Mouse (Mus musculus): ENCODE results near the gene Alg14. TPM values are rescaled to one million over a fixed set of nuclear protein-coding genes. Genes with fewer than 3 reads are reported as not detected.

Alg14 gene
- total and polyA plus RNA-seq, 3 experiments, result 3.2 to 20.1 TPM; not detected in 1

DNA sequence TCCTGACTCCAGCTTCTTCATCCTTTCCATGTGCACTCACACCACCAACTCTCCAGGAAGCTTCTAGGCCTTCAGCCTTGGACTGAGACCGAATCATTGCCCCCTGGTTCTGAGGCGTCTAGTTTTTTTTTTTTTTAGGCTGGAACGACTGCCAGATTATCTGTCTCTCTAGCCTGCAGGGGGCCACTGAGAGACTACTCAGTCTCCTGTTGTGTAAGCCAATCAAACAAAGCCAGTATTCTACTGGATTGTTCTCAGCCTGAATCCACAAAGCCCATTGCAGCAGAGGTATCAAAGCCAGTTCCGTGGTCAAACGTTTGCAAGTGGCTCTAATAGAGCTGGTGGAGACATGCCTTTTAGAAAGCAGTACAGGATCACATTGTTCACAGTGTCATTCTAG lies 111.9 kb downstream of the Alg14 start:
- Histone ChIP-seq H3K4me1 (ENCODE audit: control insufficient read depth in 1 of 2, insufficient read depth in 2 of 2, low read length in 2 of 2) (no peaks in the 10 kb centered on the region), H3K9ac (ENCODE audit: control insufficient read depth, low read depth, low read length, poor library complexity, severe bottlenecking) (no peak overlapping the region), H3K79me2 (ENCODE audit: control insufficient read depth, insufficient read depth, low read length, poor library complexity) (no peaks in the 10 kb centered on the region), H3K36me3 (ENCODE audit: control insufficient read depth in 1 of 2, insufficient read depth in 2 of 2, low read length in 2 of 2) (no peaks in the 10 kb centered on the region), H3K9me3 (replicated peaks; ENCODE audit: insufficient read depth, low read length) (no peaks in the 10 kb centered on the region), H3K27ac (ENCODE audit: control insufficient read depth, low read depth, low read length) (no peak overlapping the region), H3K4me3 (ENCODE audit: control insufficient read depth in 1 of 2, insufficient read depth in 1 of 2, low read depth in 2 of 2, low read length in 2 of 2) (no peak overlapping the region), H3K27me3 (ENCODE audit: control insufficient read depth in 1 of 2, insufficient read depth in 2 of 2, low read length in 2 of 2) (no peaks in the 10 kb centered on the region; a peak in 1 of 4 replicates)
- DNase-seq (ENCODE audit: low read depth, low spot score), result no peak
- TF ChIP-seq POLR2AphosphoS2 (IDR thresholded peaks at IDR 0.05; ENCODE audit: low read length) (no peak), SMC3 (IDR thresholded peaks at IDR 0.05; ENCODE audit: low read depth, low read length) (no peak), CTCF (IDR thresholded peaks at IDR 0.05 in 2 of 3, conservative IDR thresholded peaks at IDR 0.05 in 1 of 3; ENCODE audit: control insufficient read depth in 1 of 3, insufficient read depth in 1 of 3, low read depth in 2 of 3, low read length in 3 of 3, poor library complexity in 1 of 3, severe bottlenecking in 1 of 3) (no peak), NELFE (IDR thresholded peaks at IDR 0.05; ENCODE audit: low read depth, low read length) (no peak), TAL1 (IDR thresholded peaks at IDR 0.05; ENCODE audit: low read length) (no peak), MAZ (IDR thresholded peaks at IDR 0.05; ENCODE audit: low read depth, low read length) (no peak), USF1 (IDR thresholded peaks at IDR 0.05; ENCODE audit: low read depth, low read length) (no peak), GATA1 (IDR thresholded peaks at IDR 0.05; ENCODE audit: low read depth, low read length) (no peak), TCF12 (IDR thresholded peaks at IDR 0.05; ENCODE audit: low read depth, low read length) (no peak), JUND (IDR thresholded peaks at IDR 0.05; ENCODE audit: low read depth, low read length) (no peak), CHD1 (IDR thresholded peaks at IDR 0.05; ENCODE audit: low read depth, low read length) (no peak)

DNA sequence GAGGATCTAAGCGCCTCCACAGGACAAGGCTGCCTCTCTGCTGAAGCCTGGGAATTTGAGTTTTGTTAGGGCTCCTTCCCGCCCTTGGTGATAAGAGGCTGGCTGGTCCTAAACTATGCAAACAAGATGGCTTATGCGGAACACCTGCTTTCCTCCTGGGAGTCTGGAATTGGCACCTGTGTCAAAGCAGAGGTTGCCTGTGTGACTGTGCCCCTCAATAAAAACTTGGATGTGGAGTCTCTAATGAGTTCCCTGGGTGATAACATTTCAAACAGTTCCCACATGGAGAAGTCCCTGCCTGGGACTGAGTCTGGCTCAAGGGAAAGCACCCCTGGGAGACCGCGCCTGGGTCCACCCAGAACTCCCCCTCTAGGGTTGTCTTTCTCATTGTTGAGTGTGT lies 113.5 kb downstream of the Alg14 start:
- TF ChIP-seq HCFC1 (IDR thresholded peaks at IDR 0.05; ENCODE audit: low read depth, low read length) (no peak), MYC (IDR thresholded peaks at IDR 0.05; ENCODE audit: low read depth, low read length) (no peak), TBP (IDR thresholded peaks at IDR 0.05; ENCODE audit: low read depth, low read length) (no peak)
- H3K36me3 ChIP-seq (ENCODE audit: control insufficient read depth in 1 of 2, insufficient read depth in 2 of 2, low read length in 2 of 2), result no peaks in the 10 kb centered on the region
- H3K9me3 ChIP-seq (replicated peaks; ENCODE audit: insufficient read depth, low read length), result no peaks in the 10 kb centered on the region
- no peaks in the 10 kb centered on the region for H3K4me1 ChIP-seq (ENCODE audit: control insufficient read depth in 1 of 2, insufficient read depth in 2 of 2, low read length in 2 of 2)
- DNase-seq (ENCODE audit: low read depth, low spot score), result no peak
- no peak overlapping the region for H3K27ac ChIP-seq (ENCODE audit: control insufficient read depth, low read depth, low read length)
- no peak overlapping the region for H3K9ac ChIP-seq (ENCODE audit: control insufficient read depth, low read depth, low read length, poor library complexity, severe bottlenecking)
- no peaks in the 10 kb centered on the region for H3K79me2 ChIP-seq (ENCODE audit: control insufficient read depth, insufficient read depth, low read length, poor library complexity)
- H3K27me3 ChIP-seq (ENCODE audit: control insufficient read depth in 1 of 2, insufficient read depth in 2 of 2, low read length in 2 of 2), result no peaks in the 10 kb centered on the region; a peak in 1 of 4 replicates
- no peak overlapping the region for H3K4me3 ChIP-seq (ENCODE audit: control insufficient read depth in 1 of 2, insufficient read depth in 1 of 2, low read depth in 2 of 2, low read length in 2 of 2)

DNA sequence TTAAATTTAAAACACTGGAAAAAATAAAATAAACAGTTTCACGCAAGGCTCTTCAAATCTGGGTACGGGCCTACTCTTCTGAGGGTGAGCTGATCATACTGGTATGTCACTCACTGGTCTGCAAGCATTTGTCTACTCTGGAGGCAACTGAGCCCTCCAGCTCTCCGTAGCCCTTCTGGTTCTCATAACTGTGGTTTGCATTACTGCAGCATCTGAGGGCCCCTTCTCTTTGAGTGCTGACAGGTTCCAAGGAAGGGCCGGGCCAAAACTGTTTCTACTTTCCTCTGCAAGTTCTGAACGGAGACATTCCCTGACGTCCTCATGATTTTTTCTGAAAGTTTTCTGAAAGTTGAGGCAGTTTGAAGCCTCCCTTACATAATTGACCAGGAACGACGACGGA lies 115.8 kb downstream of the Alg14 start:
- Histone ChIP-seq H3K4me3 (ENCODE audit: control insufficient read depth in 1 of 2, insufficient read depth in 1 of 2, low read depth in 2 of 2, low read length in 2 of 2) (no peak overlapping the region), H3K9ac (ENCODE audit: control insufficient read depth, low read depth, low read length, poor library complexity, severe bottlenecking) (no peak overlapping the region), H3K9me3 (replicated peaks; ENCODE audit: insufficient read depth, low read length) (no peaks in the 10 kb centered on the region), H3K4me1 (ENCODE audit: control insufficient read depth in 1 of 2, insufficient read depth in 2 of 2, low read length in 2 of 2) (no peaks in the 10 kb centered on the region), H3K27ac (ENCODE audit: control insufficient read depth, low read depth, low read length) (no peak overlapping the region), H3K27me3 (ENCODE audit: control insufficient read depth in 1 of 2, insufficient read depth in 2 of 2, low read length in 2 of 2) (no peaks in the 10 kb centered on the region; a peak in 1 of 4 replicates), H3K36me3 (ENCODE audit: control insufficient read depth in 1 of 2, insufficient read depth in 2 of 2, low read length in 2 of 2) (no peaks in the 10 kb centered on the region), H3K79me2 (ENCODE audit: control insufficient read depth, insufficient read depth, low read length, poor library complexity) (no peaks in the 10 kb centered on the region)
- no peak for DNase-seq (ENCODE audit: low read depth, low spot score)
- no peak for TF ChIP-seq SIN3A (IDR thresholded peaks at IDR 0.05; ENCODE audit: low read length)
- TF ChIP-seq MAFK (IDR thresholded peaks at IDR 0.05; ENCODE audit: borderline replicate concordance, low read depth, low read length), result no peak
- no peak for TF ChIP-seq ETS1 (IDR thresholded peaks at IDR 0.05; ENCODE audit: low read depth, low read length)
- TF ChIP-seq GABPA (IDR thresholded peaks at IDR 0.05; ENCODE audit: low read depth, low read length), result no peak
- TF ChIP-seq EP300 (IDR thresholded peaks at IDR 0.05; ENCODE audit: low read depth in 1 of 2, low read length in 2 of 2), result no peak
- TF ChIP-seq MYB (IDR thresholded peaks at IDR 0.05; ENCODE audit: low read depth, low read length), result no peak
- TF ChIP-seq KAT2A (conservative IDR thresholded peaks at IDR 0.05; ENCODE audit: low read depth, low read length), result no peak
- TF ChIP-seq CHD2 (IDR thresholded peaks at IDR 0.05; ENCODE audit: low read length), result no peak
